Mouse (Mus musculus): ENCODE measurements at regions not wholly inside any gene's neighbourhood (a gene's known extent, or its start where the extent isn't known, plus 50 kb on each side); places are given as distances from the start of the nearest gene placed in this dataset.

GRCm38 (mm10) chr5:126217016-126217415, 685.4 kb downstream of the Tmem132b start:
- Histone ChIP-seq H3K4me1 (no peaks in the 10 kb centered on the region), H3K27ac (no peak overlapping the region), H3K4me2 (no peak overlapping the region), H3K9me3 (no peaks in the 10 kb centered on the region), H3K36me3 (replicated peaks) (no peaks in the 10 kb centered on the region), H3K4me3 (no peak overlapping the region), H3K27me3 (replicated peaks) (no peaks in the 10 kb centered on the region), H3K9ac (no peak overlapping the region)
- 90% methylated on average over 5 of the region's 5 CpGs for WGBS
- no peak for ATAC-seq (replicated peaks)

GRCm38 (mm10) chr5:126217746-126218145, 686.2 kb downstream of the Tmem132b start:
- H3K4me3 ChIP-seq, result no peak overlapping the region
- no peak overlapping the region for H3K4me2 ChIP-seq
- no peaks in the 10 kb centered on the region for H3K27me3 ChIP-seq (replicated peaks)
- H3K9me3 ChIP-seq, result no peaks in the 10 kb centered on the region
- no peak for ATAC-seq (replicated peaks)
- no peak overlapping the region for H3K27ac ChIP-seq
- H3K4me1 ChIP-seq, result no peaks in the 10 kb centered on the region
- 71% methylated on average over 1 of the region's 1 CpGs for WGBS
- H3K9ac ChIP-seq, result no peak overlapping the region
- no peaks in the 10 kb centered on the region for H3K36me3 ChIP-seq (replicated peaks)

GRCm38 (mm10) chr5:126223696-126224095, 692.1 kb downstream of the Tmem132b start:
- WGBS, result 54% methylated on average over 3 of the region's 3 CpGs
- Histone ChIP-seq H3K36me3 (replicated peaks) (no peaks in the 10 kb centered on the region), H3K9me3 (no peaks in the 10 kb centered on the region), H3K27me3 (replicated peaks) (no peaks in the 10 kb centered on the region), H3K27ac (no peak overlapping the region), H3K4me3 (no peak overlapping the region), H3K4me1 (no peaks in the 10 kb centered on the region), H3K4me2 (no peak overlapping the region), H3K9ac (no peak overlapping the region)
- no peak for ATAC-seq (replicated peaks)

- Histone ChIP-seq H3K27me3 (replicated peaks) (no peaks in the 10 kb centered on the region), H3K9me3 (no peaks in the 10 kb centered on the region), H3K4me2 (no peak overlapping the region), H3K27ac (no peak overlapping the region), H3K4me1 (no peaks in the 10 kb centered on the region), H3K9ac (no peak overlapping the region), H3K4me3 (no peak overlapping the region), H3K36me3 (replicated peaks) (no peaks in the 10 kb centered on the region)
- ATAC-seq (replicated peaks), result no peak
- WGBS, result 64% methylated on average over 4 of the region's 4 CpGs
Observed at GRCm38 (mm10) chr5:126230768-126231167, 699.2 kb downstream of the Tmem132b start.

- WGBS, result 49% methylated on average over 3 of the region's 3 CpGs
- H3K4me3 ChIP-seq, result no peak overlapping the region
- H3K4me1 ChIP-seq, result no peaks in the 10 kb centered on the region
- H3K36me3 ChIP-seq (replicated peaks), result no peaks in the 10 kb centered on the region
- no peak overlapping the region for H3K4me2 ChIP-seq
- H3K9me3 ChIP-seq, result no peaks in the 10 kb centered on the region
- no peak for ATAC-seq (replicated peaks)
- H3K27me3 ChIP-seq (replicated peaks), result no peaks in the 10 kb centered on the region
- H3K9ac ChIP-seq, result no peak overlapping the region
- H3K27ac ChIP-seq, result no peak overlapping the region
Observed at GRCm38 (mm10) chr5:126238071-126238470, 706.5 kb downstream of the Tmem132b start.

GRCm38 (mm10) chr5:126245776-126246175, 714.2 kb downstream of the Tmem132b start:
- Histone ChIP-seq H3K4me3 (no peak overlapping the region), H3K4me2 (no peak overlapping the region), H3K9ac (no peak overlapping the region), H3K27ac (no peak overlapping the region), H3K36me3 (replicated peaks) (no peaks in the 10 kb centered on the region), H3K27me3 (replicated peaks) (no peaks in the 10 kb centered on the region), H3K4me1 (no peaks in the 10 kb centered on the region), H3K9me3 (no peaks in the 10 kb centered on the region)
- no peak for ATAC-seq (replicated peaks)
- WGBS, result 91% methylated on average over 2 of the region's 2 CpGs

- WGBS, result 18% methylated on average over 1 of the region's 1 CpGs
- no peak overlapping the region for H3K4me2 ChIP-seq
Observed at GRCm38 (mm10) chr5:126250331-126250730, 718.8 kb downstream of the Tmem132b start.

GRCm38 (mm10) chr5:126254661-126255060, 723.1 kb downstream of the Tmem132b start:
- ATAC-seq (replicated peaks), result no peak
- H3K4me3 ChIP-seq, result no peak overlapping the region
- no peak overlapping the region for H3K9ac ChIP-seq
- H3K4me2 ChIP-seq, result no peak overlapping the region
- no peak overlapping the region for H3K27ac ChIP-seq
- no peaks in the 10 kb centered on the region for H3K9me3 ChIP-seq
- H3K36me3 ChIP-seq (replicated peaks), result no peaks in the 10 kb centered on the region
- 94% methylated on average over 1 of the region's 1 CpGs for WGBS
- no peaks in the 10 kb centered on the region for H3K4me1 ChIP-seq
- no peaks in the 10 kb centered on the region for H3K27me3 ChIP-seq (replicated peaks)

More at GRCm38 (mm10) chr5:126250331-126250730, 718.8 kb downstream of the Tmem132b start:
- Histone ChIP-seq H3K9me3 (no peaks in the 10 kb centered on the region), H3K4me3 (no peak overlapping the region), H3K27me3 (replicated peaks) (no peaks in the 10 kb centered on the region), H3K4me1 (no peaks in the 10 kb centered on the region), H3K9ac (no peak overlapping the region), H3K27ac (no peak overlapping the region), H3K36me3 (replicated peaks) (no peaks in the 10 kb centered on the region)
- ATAC-seq (replicated peaks), result no peak

GRCm38 (mm10) chr5:126257860-126258259, 726.3 kb downstream of the Tmem132b start:
- Histone ChIP-seq H3K36me3 (replicated peaks) (no peaks in the 10 kb centered on the region), H3K4me2 (no peak overlapping the region), H3K27ac (no peak overlapping the region), H3K27me3 (replicated peaks) (no peaks in the 10 kb centered on the region), H3K4me1 (no peaks in the 10 kb centered on the region), H3K9ac (no peak overlapping the region), H3K9me3 (no peaks in the 10 kb centered on the region), H3K4me3 (no peak overlapping the region)
- ATAC-seq (replicated peaks), result no peak
- 80% methylated on average over 5 of the region's 5 CpGs for WGBS

- Histone ChIP-seq H3K4me3 (no peak overlapping the region), H3K27me3 (replicated peaks) (no peaks in the 10 kb centered on the region), H3K36me3 (replicated peaks) (no peaks in the 10 kb centered on the region), H3K4me1 (no peaks in the 10 kb centered on the region), H3K9ac (no peak overlapping the region), H3K9me3 (no peaks in the 10 kb centered on the region), H3K4me2 (no peak overlapping the region), H3K27ac (no peak overlapping the region)
- 79% methylated on average over 2 of the region's 2 CpGs for WGBS
- no peak for ATAC-seq (replicated peaks)
Observed at GRCm38 (mm10) chr5:126266471-126266870, 734.9 kb downstream of the Tmem132b start.

- Histone ChIP-seq H3K9ac (no peak overlapping the region), H3K4me3 (no peak overlapping the region), H3K27ac (no peak overlapping the region), H3K27me3 (replicated peaks) (no peaks in the 10 kb centered on the region), H3K9me3 (no peaks in the 10 kb centered on the region), H3K4me2 (no peak overlapping the region), H3K36me3 (replicated peaks) (no peaks in the 10 kb centered on the region), H3K4me1 (no peaks in the 10 kb centered on the region)
- no peak for ATAC-seq (replicated peaks)
- WGBS, result 74% methylated on average over 2 of the region's 2 CpGs
Observed at GRCm38 (mm10) chr5:126266929-126267609, 735.5 kb downstream of the Tmem132b start.

- Histone ChIP-seq H3K36me3 (replicated peaks) (no peaks in the 10 kb centered on the region), H3K27me3 (replicated peaks) (no peaks in the 10 kb centered on the region), H3K9ac (no peak overlapping the region), H3K4me1 (no peaks in the 10 kb centered on the region), H3K4me3 (no peak overlapping the region), H3K4me2 (no peak overlapping the region), H3K9me3 (no peaks in the 10 kb centered on the region), H3K27ac (no peak overlapping the region)
- WGBS, result 78% methylated on average over 4 of the region's 4 CpGs
- ATAC-seq (replicated peaks), result no peak
Observed at GRCm38 (mm10) chr5:126268592-126268991, 737.0 kb downstream of the Tmem132b start.

- H3K4me1 ChIP-seq, result no peaks in the 10 kb centered on the region
- no peaks in the 10 kb centered on the region for H3K9me3 ChIP-seq
- H3K27ac ChIP-seq, result no peak overlapping the region
- H3K4me2 ChIP-seq, result no peak overlapping the region
- no peaks in the 10 kb centered on the region for H3K36me3 ChIP-seq (replicated peaks)
- 92% methylated on average over 8 of the region's 8 CpGs for WGBS
- no peak overlapping the region for H3K4me3 ChIP-seq
- no peak for ATAC-seq (replicated peaks)
- no peaks in the 10 kb centered on the region for H3K27me3 ChIP-seq (replicated peaks)
- H3K9ac ChIP-seq, result no peak overlapping the region
Observed at GRCm38 (mm10) chr5:126274316-126274715, 742.7 kb downstream of the Tmem132b start.
